Mouse (Mus musculus): Measurements from ENCODE around the gene Dcps.

Dcps gene

GRCm38 (mm10) chr9:35108066-35108465 is 67.8 kb downstream of the Dcps start:
- DNase-seq = no peak

DNA sequence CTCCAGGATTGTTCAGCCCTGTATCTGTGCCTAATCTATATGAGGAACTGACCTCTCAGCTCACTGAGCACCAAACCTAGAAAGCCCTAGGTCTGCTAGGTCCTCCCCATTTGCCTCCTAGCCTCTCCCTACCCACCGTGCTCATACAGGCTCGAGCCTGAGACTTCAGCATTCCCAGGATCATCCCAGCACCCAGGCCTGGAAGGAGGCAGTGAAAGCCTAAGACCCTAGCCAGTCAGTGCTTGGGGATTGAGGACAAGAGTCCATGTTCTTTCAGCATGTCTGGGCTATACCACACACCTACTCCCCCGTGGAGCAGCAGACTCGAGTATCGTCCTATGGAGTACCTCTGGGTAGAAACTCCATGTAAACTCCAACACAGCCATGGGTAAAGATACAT is 68.5 kb downstream of the Dcps start:
- no peak for DNase-seq

GRCm38 (mm10) chr9:35105884-35106880 is 69.7 kb downstream of the Dcps start:
- peak; percentile 75 for DNase-seq

DNA sequence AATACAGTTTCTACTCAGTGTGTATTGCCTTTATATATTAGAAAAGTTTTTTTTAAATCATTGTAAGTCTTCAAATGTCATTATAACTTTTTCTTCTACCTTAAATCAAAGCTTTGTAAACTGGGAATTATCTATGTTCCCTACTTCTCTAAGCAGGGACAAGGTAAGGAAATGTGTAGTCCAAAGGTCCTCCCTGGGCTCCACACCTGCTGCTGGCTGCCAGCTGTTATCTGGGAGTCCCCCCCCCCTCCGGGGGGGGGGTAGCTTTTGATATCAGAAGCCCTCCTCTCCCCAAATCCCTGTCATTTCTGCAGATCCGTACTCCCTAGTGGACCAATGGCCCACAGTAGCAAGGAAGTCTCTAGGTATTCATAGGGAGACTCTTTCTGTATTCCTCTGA is 70.4 kb downstream of the Dcps start:
- no peak for DNase-seq

GRCm38 (mm10) chr9:35104711-35105110 is 71.2 kb downstream of the Dcps start:
- no peak for DNase-seq

DNA sequence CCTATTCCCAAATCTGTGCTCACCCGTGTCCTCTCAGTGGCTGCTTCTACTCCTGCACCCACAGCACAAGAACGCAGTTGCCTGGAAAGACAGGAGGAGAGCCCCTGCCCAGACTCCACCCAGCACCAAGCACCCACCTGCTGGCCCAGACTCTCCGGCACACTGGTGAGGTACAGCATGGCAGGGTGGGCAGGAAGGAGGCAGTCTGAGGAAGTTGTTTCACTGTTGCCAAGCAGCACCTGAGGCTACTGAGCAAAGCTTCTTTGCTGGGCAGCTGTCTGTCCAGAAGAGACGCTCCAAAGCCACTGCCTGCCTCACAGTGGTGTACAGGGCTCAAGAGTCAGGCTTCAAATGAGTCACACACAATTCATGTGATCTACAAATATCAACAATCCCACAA is 77.1 kb downstream of the Dcps start:
- DNase-seq = no peak

- DNase-seq = no peak
Observed at GRCm38 (mm10) chr9:35097901-35098300, 78.0 kb downstream of the Dcps start.

GRCm38 (mm10) chr9:35095726-35096125 is 80.1 kb downstream of the Dcps start:
- DNase-seq = no peak

- no peak for DNase-seq
Observed at GRCm38 (mm10) chr9:35093350-35093749, 82.5 kb downstream of the Dcps start.

DNA sequence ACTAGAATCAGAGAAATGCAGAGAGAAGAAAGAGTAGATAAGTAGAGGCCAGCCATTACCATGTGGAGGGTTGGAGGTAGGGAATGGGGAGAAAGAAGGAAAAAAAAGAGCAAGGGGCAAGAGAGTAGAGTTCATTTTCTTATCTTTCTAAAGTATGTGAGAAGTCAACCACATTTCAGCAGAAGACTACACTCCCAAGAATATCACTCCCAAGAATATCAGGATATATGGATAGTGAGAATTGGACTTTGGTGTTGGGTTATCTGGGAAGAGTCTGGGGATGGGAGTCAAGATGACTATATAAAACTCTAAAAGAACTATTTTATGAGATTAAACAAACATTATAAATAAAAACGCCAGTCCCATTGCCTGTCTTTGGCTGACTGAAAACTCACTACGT is 83.0 kb downstream of the Dcps start:
- DNase-seq = no peak
